Mouse (Mus musculus) midbrain, embryonic 12.5 days (tissue): ENCODE data around the gene Ets2. TPM values are rescaled to one million over a fixed set of nuclear protein-coding genes. Genes with fewer than 3 reads are reported as not detected.

Source experiments
- ATAC-seq: fragments of 200-750 bp; cut with Nextera tagmentation; 2 replicates; pipeline ENCODE4 v1.8.0; 2017; ENCODE audit warnings: low read depth, moderate TSS enrichment, moderate library complexity; ENCODE audit not compliant: low FRiP score
- H3K27ac ChIP-seq: fragments of 300-500 bp; sonication (generic); replicated peaks from 2 replicates; pipeline ENCODE4 v1.5.1; 2016; ENCODE audit warnings: mild to moderate bottlenecking
- H3K27me3 ChIP-seq: fragments of 300-500 bp; sonication (generic); 2 replicates; pipeline ENCODE4 v1.6.1; 2016; ENCODE audit warnings: mild to moderate bottlenecking
- H3K36me3 ChIP-seq: fragments of 300-500 bp; sonication (generic); 2 replicates; pipeline ENCODE4 v1.6.1; 2016
- H3K4me1 ChIP-seq: fragments of 300-500 bp; sonication (generic); 2 replicates; pipeline ENCODE4 v1.6.1; 2016
- H3K4me2 ChIP-seq: fragments of 300-500 bp; sonication (generic); replicated peaks from 2 replicates; pipeline ENCODE4 v1.6.1; 2016; ENCODE audit warnings: mild to moderate bottlenecking, moderate library complexity
- H3K4me3 ChIP-seq: fragments of 300-500 bp; sonication (generic); 2 replicates; pipeline ENCODE4 v1.5.1; 2016; ENCODE audit warnings: mild to moderate bottlenecking
- H3K9ac ChIP-seq: fragments of 300-500 bp; sonication (generic); replicated peaks from 2 replicates; pipeline ENCODE4 v1.6.1; 2016; ENCODE audit warnings: mild to moderate bottlenecking, moderate library complexity
- H3K9me3 ChIP-seq: fragments of 300-500 bp; sonication (generic); 2 replicates; pipeline ENCODE4 v1.6.1; 2016; ENCODE audit warnings: mild to moderate bottlenecking
- WGBS: fragments of 180-500 bp; shearing (Covaris S2); methylation state at CpG from one replicate; pipeline ENCODE4 v1.1.7; 2016; 5-methylcytosine and 5-hydroxymethylcytosine counted together
- polyA plus RNA-seq: library from polyadenylated mRNA; unstranded; fragments of >200 nt; fragmentation: Nextera tagmentation; extraction: Ambion mirVana; gene quantifications from 2 replicates; pipeline ENCODE4 v1.2.1, GENCODE M21; 2016

The Ets2 gene
- polyA plus RNA-seq, 1 experiment from 2014 or later, result 21.2 TPM

- H3K27ac ChIP-seq, result no peak overlapping the region
- H3K9me3 ChIP-seq, result no peaks in the 10 kb centered on the region
- no peak overlapping the region for H3K4me3 ChIP-seq
- no peak for ATAC-seq
- 64% methylated on average over 19 of the region's 19 CpGs for WGBS
- peaks cover 6% of the 10 kb centered on the region; the same call in 1 of the 2 replicates for H3K4me1 ChIP-seq
- H3K4me2 ChIP-seq, result no peak overlapping the region
- no peak overlapping the region for H3K9ac ChIP-seq
- no peaks in the 10 kb centered on the region for H3K36me3 ChIP-seq
- no peaks in the 10 kb centered on the region for H3K27me3 ChIP-seq
Observed at GRCm38 (mm10) chr16:95668151-95668993, 33.5 kb upstream of the Ets2 start.

GRCm38 (mm10) chr16:95674452-95674921 is 27.4 kb upstream of the Ets2 start:
- Histone ChIP-seq H3K4me3 (no peak overlapping the region), H3K36me3 (no peaks in the 10 kb centered on the region), H3K27ac (no peak overlapping the region), H3K9me3 (no peaks in the 10 kb centered on the region), H3K27me3 (no peaks in the 10 kb centered on the region), H3K4me1 (no peaks in the 10 kb centered on the region), H3K9ac (no peak overlapping the region), H3K4me2 (no peak overlapping the region)
- 45% methylated on average over 5 of the region's 5 CpGs for WGBS
- ATAC-seq, result no peak

DNA sequence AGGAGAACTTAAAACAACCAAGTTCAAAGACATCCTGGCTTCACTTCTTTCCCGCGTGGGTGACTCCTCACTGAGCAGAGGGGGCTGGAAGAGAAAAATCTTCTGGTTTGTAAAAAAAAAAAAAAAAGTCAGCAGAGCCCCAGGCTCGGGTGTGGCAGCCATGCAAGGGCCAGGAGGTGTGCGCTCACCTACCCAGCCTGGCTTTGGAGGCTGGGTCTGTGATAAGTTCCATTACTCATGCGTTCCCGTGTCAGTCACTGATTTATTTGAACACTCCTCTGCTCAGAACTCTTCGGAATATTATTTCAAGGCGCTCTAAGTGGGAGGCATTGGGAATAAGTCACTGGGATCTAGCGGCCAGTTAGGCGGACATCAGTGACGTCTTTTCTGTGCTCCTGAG is 26.7 kb upstream of the Ets2 start:
- Histone ChIP-seq H3K9me3 (no peaks in the 10 kb centered on the region), H3K9ac (no peak overlapping the region), H3K27ac (no peak overlapping the region), H3K4me3 (no peak overlapping the region), H3K4me1 (no peaks in the 10 kb centered on the region), H3K36me3 (no peaks in the 10 kb centered on the region), H3K27me3 (no peaks in the 10 kb centered on the region), H3K4me2 (no peak overlapping the region)
- no peak for ATAC-seq
- WGBS, result 77% methylated on average over 11 of the region's 11 CpGs

DNA sequence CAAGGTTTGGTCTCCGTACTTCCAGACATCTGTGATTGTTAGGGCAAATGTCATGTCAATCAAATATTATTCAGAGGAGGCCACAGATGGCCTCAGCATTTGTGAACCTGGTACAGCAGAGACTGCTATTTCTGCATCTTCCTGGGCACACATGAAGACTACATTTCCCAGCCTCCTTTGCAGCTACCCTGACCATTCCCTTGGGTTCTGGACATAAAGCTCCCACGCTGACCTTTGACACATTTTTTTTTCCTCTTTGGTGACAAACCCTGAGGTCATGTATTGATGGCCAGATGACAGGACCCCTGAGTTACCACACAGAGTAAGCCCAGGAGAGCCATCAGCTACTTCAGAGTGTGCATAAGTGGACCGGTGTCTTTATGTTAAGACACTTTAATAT is 25.2 kb upstream of the Ets2 start:
- Histone ChIP-seq H3K4me2 (no peak overlapping the region), H3K4me1 (no peaks in the 10 kb centered on the region), H3K9me3 (no peaks in the 10 kb centered on the region), H3K36me3 (no peaks in the 10 kb centered on the region), H3K9ac (no peak overlapping the region), H3K4me3 (no peak overlapping the region), H3K27ac (no peak overlapping the region), H3K27me3 (no peaks in the 10 kb centered on the region)
- no peak for ATAC-seq
- WGBS, result 80% methylated on average over 3 of the region's 3 CpGs

DNA sequence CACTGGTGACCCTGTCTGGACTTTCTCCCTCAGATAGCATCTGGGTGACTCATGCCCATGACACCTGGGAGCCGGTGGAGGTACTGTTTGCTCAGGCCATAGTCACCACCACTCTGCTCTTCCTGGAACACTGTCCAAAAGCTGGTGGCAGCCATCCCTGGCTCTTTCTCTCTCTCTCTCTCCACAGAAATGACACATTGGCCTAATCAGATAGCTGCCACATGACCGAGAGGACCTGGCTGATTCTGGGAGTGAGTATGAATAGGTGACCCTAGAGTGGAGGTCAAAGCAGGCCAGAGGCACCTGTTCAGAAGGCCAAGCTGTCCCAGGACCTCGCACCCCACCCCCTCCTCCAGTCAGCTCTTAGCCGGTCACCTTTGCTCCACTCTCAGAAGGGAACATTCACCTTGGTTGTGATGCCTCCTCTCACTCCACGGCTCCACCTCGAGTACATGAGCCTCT is 19.4 kb upstream of the Ets2 start:
- Histone ChIP-seq H3K9ac (no peak overlapping the region), H3K4me2 (no peak overlapping the region), H3K4me3 (no peak overlapping the region), H3K9me3 (no peaks in the 10 kb centered on the region), H3K27ac (no peak overlapping the region), H3K27me3 (no peaks in the 10 kb centered on the region), H3K36me3 (no peaks in the 10 kb centered on the region), H3K4me1 (no peaks in the 10 kb centered on the region)
- ATAC-seq, result no peak
- WGBS, result 93% methylated on average over 6 of the region's 6 CpGs

DNA sequence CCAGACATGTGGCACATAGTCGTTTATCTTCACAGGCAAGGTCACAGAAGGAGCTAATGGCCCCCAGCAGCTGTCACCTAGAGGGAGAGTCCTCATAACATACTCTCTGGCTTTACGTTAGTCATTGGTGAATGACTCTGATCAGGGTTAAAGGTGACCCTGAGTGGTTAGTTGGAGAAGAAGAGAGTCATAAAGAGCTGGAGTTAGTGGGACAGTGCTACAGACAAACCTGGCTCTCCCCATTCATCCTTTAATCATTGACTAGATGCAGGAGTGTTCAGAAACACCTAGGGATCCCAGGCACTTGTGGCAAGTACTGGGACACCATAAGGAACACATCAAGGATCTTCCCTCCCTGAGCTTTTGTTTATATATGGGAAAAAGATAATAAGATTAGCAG is 16.1 kb upstream of the Ets2 start:
- WGBS, result 58% methylated on average over 2 of the region's 2 CpGs
- no peak for ATAC-seq
- H3K4me2 ChIP-seq, result no peak overlapping the region
- H3K27ac ChIP-seq, result no peak overlapping the region
- H3K4me1 ChIP-seq, result no peaks in the 10 kb centered on the region
- H3K9ac ChIP-seq, result no peak overlapping the region
- no peaks in the 10 kb centered on the region for H3K27me3 ChIP-seq
- H3K36me3 ChIP-seq, result no peaks in the 10 kb centered on the region
- H3K4me3 ChIP-seq, result no peak overlapping the region
- H3K9me3 ChIP-seq, result no peaks in the 10 kb centered on the region

GRCm38 (mm10) chr16:95686246-95686645 is 15.6 kb upstream of the Ets2 start:
- H3K27ac ChIP-seq, result no peak overlapping the region
- H3K4me1 ChIP-seq, result no peaks in the 10 kb centered on the region
- H3K9me3 ChIP-seq, result no peaks in the 10 kb centered on the region
- WGBS, result 52% methylated on average over 6 of the region's 6 CpGs
- no peaks in the 10 kb centered on the region for H3K27me3 ChIP-seq
- no peak overlapping the region for H3K9ac ChIP-seq
- H3K4me3 ChIP-seq, result no peak overlapping the region
- no peak for ATAC-seq
- H3K4me2 ChIP-seq, result no peak overlapping the region
- no peaks in the 10 kb centered on the region for H3K36me3 ChIP-seq

- Histone ChIP-seq H3K4me3 (no peak overlapping the region), H3K4me2 (no peak overlapping the region), H3K27me3 (no peaks in the 10 kb centered on the region), H3K9ac (no peak overlapping the region), H3K36me3 (no peaks in the 10 kb centered on the region), H3K4me1 (no peaks in the 10 kb centered on the region), H3K27ac (no peak overlapping the region), H3K9me3 (no peaks in the 10 kb centered on the region)
- ATAC-seq, result no peak
- WGBS, result 95% methylated on average over 7 of the region's 8 CpGs
Observed at GRCm38 (mm10) chr16:95686901-95687300, 15.0 kb upstream of the Ets2 start.

DNA sequence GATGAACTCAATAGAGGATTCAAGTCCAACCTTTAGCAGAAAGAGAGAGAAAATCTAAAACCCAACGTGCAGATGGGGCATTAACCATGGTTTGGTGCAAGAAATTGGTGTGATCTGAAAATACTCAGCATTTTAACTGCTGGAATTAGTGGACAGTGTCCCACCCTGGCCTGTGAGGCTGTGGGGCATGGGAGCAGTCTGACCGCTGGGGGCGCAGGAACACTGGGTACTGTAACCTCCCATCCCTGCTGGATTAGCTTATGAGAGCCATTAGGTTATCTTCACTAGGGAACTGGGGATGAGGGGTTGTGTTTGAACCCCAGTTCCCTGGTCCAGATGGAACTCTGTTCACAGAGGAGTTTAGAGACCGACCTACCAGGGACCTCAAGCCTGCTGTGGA is 13.9 kb upstream of the Ets2 start:
- no peak overlapping the region for H3K9ac ChIP-seq
- H3K4me2 ChIP-seq, result no peak overlapping the region
- no peak overlapping the region for H3K27ac ChIP-seq
- 75% methylated on average over 4 of the region's 4 CpGs for WGBS
- no peak overlapping the region for H3K4me3 ChIP-seq
- no peaks in the 10 kb centered on the region for H3K9me3 ChIP-seq
- H3K27me3 ChIP-seq, result no peaks in the 10 kb centered on the region
- H3K36me3 ChIP-seq, result no peaks in the 10 kb centered on the region
- H3K4me1 ChIP-seq, result no peaks in the 10 kb centered on the region
- no peak for ATAC-seq

GRCm38 (mm10) chr16:95696599-95696998 is 5.3 kb upstream of the Ets2 start:
- WGBS, result 50% methylated on average over 6 of the region's 6 CpGs
- Histone ChIP-seq H3K9ac (no peak overlapping the region), H3K9me3 (no peaks in the 10 kb centered on the region), H3K27ac (no peak overlapping the region), H3K27me3 (no peaks in the 10 kb centered on the region), H3K4me2 (no peak overlapping the region), H3K4me3 (no peak overlapping the region), H3K36me3 (no peaks in the 10 kb centered on the region), H3K4me1 (no peaks in the 10 kb centered on the region)
- no peak for ATAC-seq

DNA sequence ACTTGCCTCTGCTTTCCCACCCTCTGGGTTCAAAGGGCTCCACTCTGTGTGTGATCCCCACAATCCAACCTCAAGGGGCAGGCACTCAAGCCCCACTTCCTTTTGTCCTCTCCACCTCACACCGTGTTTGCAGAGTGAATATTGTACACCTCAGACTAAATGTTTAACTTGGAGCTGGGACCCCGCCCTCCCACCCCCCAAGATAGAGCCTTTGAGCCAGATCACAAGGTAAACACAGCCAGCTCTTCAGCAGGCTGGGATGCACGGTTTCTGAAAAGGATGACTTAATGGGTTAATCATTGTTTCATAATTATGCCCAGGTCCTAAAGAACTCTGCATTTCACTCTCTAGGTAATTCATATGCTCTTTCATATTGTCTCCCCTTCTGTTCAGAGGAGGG is 2.2 kb upstream of the Ets2 start:
- no peak for ATAC-seq
- WGBS, result 61% methylated on average over 3 of the region's 3 CpGs
- H3K4me2 ChIP-seq, result no peak overlapping the region
- H3K4me3 ChIP-seq, result no peak overlapping the region
- no peak overlapping the region for H3K9ac ChIP-seq
- no peaks in the 10 kb centered on the region; the same call in 1 of the 2 replicates for H3K27me3 ChIP-seq
- H3K36me3 ChIP-seq, result no peaks in the 10 kb centered on the region
- no peaks in the 10 kb centered on the region for H3K9me3 ChIP-seq
- H3K27ac ChIP-seq, result no peak overlapping the region
- peaks cover 7% of the 10 kb centered on the region; the same call in 1 of the 2 replicates for H3K4me1 ChIP-seq

GRCm38 (mm10) chr16:95700224-95700623 is 1.7 kb upstream of the Ets2 start:
- Histone ChIP-seq H3K9me3 (no peaks in the 10 kb centered on the region), H3K36me3 (no peaks in the 10 kb centered on the region), H3K4me3 (no peak overlapping the region), H3K9ac (no peak overlapping the region), H3K4me2 (no peak overlapping the region), H3K27ac (no peak overlapping the region), H3K27me3 (no peaks in the 10 kb centered on the region; the same call in 1 of the 2 replicates), H3K4me1 (peaks cover 9% of the 10 kb centered on the region; the same call in 1 of the 2 replicates)
- ATAC-seq, result no peak
- WGBS, result 57% methylated on average over 7 of the region's 7 CpGs
